Mouse (Mus musculus) brain, adult 10 weeks (tissue): Measurements from ENCODE around the gene Dclk1. TPM values are rescaled to one million over a fixed set of nuclear protein-coding genes. Genes with fewer than 3 reads are reported as not detected.

Experiments used
- polyA plus RNA-seq: library from polyadenylated mRNA; stranded (reverse); fragments of 350-450 nt; fragmentation: Illumina TruSeq; extraction: RNeasy Lipid Tissue Mini Kit (QIAGEN cat#74804); gene quantifications from one replicate; pipeline ENCODE4 v1.2.3, GENCODE M21; 2015; ENCODE audit warnings: low read depth, low replicate concordance

Dclk1 gene
- 348 TPM for polyA plus RNA-seq

GRCm38 (mm10) chr3:55241730-55242421, at the start of gene Dclk1:
Dclk1 (plus strand) TSS chr3:55242364.

DNA sequence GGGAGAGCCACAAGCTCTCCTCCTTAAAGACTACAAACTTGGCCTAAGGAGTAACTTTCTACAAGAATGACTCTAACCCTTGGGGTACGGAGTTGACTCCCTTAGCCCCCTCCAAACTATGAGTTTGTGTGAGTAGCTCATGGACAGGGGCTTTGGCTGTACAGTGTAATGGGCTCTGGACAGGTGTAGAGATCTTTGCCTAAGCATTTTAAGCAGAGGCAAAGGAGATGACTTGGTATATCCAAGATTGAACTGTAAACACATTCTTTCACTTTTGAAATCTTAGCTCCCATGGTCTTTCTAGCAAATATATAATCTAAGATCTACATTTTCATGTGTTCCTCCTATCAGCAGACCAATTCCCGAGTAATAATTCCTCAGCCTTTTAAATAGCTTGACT, 229.9 kb downstream of the Dclk1 start, which contains the start of gene Gm21954:
Gene Gm21954 (minus strand): TSS at position 101 of the 400 bp plus-strand sequence.

Other genes with a start within 250 kb of the Dclk1 start
- 1.7 TPM for gene Ccna1, start 186.9 kb upstream of the Dclk1 start, polyA plus RNA-seq
- 27.1 TPM for gene Spg20, start 130.3 kb upstream of the Dclk1 start, polyA plus RNA-seq
- not detected for gene Ccdc169, start 105.0 kb upstream of the Dclk1 start, polyA plus RNA-seq
- gene Sohlh2, start 60.3 kb upstream of the Dclk1 start, polyA plus RNA-seq: not detected
- gene Gm21954, start 229.8 kb downstream of the Dclk1 start, polyA plus RNA-seq: not detected